Mouse (Mus musculus) brain, adult 2 months (tissue): ENCODE data around the gene Dpp6.

Experiments used
- DNase-seq: peaks from one replicate; pipeline ENCODE4 v3.0.0; 2011; ENCODE audit warnings: low read depth, low spot score

Dpp6 gene

GRCm38 (mm10) chr5:27365946-27366345 is 548.9 kb downstream of the Dpp6 start:
- no peak for DNase-seq

- peak; percentile 52 for DNase-seq
Observed at GRCm38 (mm10) chr5:27370814-27371213, 553.8 kb downstream of the Dpp6 start.

GRCm38 (mm10) chr5:27373931-27374330 is 556.9 kb downstream of the Dpp6 start:
- DNase-seq: peak; percentile 95

- DNase-seq: peak; percentile 85
Observed at GRCm38 (mm10) chr5:27375841-27376240, 558.8 kb downstream of the Dpp6 start.

- peak; percentile 98 for DNase-seq
Observed at GRCm38 (mm10) chr5:27380656-27381385, 563.8 kb downstream of the Dpp6 start.

- DNase-seq: no peak
Observed at GRCm38 (mm10) chr5:27398371-27398770, 581.4 kb downstream of the Dpp6 start.

- DNase-seq: peak; percentile 70
Observed at GRCm38 (mm10) chr5:27399111-27399510, 582.1 kb downstream of the Dpp6 start.

- peak; percentile 51 for DNase-seq
Observed at GRCm38 (mm10) chr5:27402616-27403015, 585.6 kb downstream of the Dpp6 start.

- peak; percentile 77 for DNase-seq
Observed at GRCm38 (mm10) chr5:27408854-27409253, 591.9 kb downstream of the Dpp6 start.

GRCm38 (mm10) chr5:27413023-27413422 is 596.0 kb downstream of the Dpp6 start:
- peak; percentile 93 for DNase-seq

GRCm38 (mm10) chr5:27415518-27415917 is 598.5 kb downstream of the Dpp6 start:
- peak; percentile 37 for DNase-seq

GRCm38 (mm10) chr5:27416571-27416970 is 599.6 kb downstream of the Dpp6 start:
- DNase-seq: peak; percentile 75

- peak; percentile 75 for DNase-seq
Observed at GRCm38 (mm10) chr5:27417398-27417797, 600.4 kb downstream of the Dpp6 start.

- peak; percentile 51 for DNase-seq
Observed at GRCm38 (mm10) chr5:27418856-27419255, 601.9 kb downstream of the Dpp6 start.

GRCm38 (mm10) chr5:27421090-27421635 is 604.2 kb downstream of the Dpp6 start:
- DNase-seq: no peak

GRCm38 (mm10) chr5:27423766-27424165 is 606.8 kb downstream of the Dpp6 start:
- DNase-seq: no peak

- DNase-seq: peak; percentile 88
Observed at GRCm38 (mm10) chr5:27424484-27425080, 607.6 kb downstream of the Dpp6 start.

GRCm38 (mm10) chr5:27426200-27426599 is 609.2 kb downstream of the Dpp6 start:
- DNase-seq: no peak

GRCm38 (mm10) chr5:27433584-27433983 is 616.6 kb downstream of the Dpp6 start:
- no peak for DNase-seq

- DNase-seq: peak; percentile 74
Observed at GRCm38 (mm10) chr5:27453201-27453845, 636.3 kb downstream of the Dpp6 start.

GRCm38 (mm10) chr5:27454386-27454785 is 637.4 kb downstream of the Dpp6 start:
- DNase-seq: no peak

- DNase-seq: peak; percentile 90
Observed at GRCm38 (mm10) chr5:27456981-27457380, 640.0 kb downstream of the Dpp6 start.
